Mouse (Mus musculus): ENCODE results near the gene Wars2. TPM values are rescaled to one million over a fixed set of nuclear protein-coding genes. Genes with fewer than 3 reads are reported as not detected.

The Wars2 gene
- total and polyA plus RNA-seq, 2 experiments from 2014 or later, result 4.0 to 8.4 TPM

- Histone ChIP-seq H3K27ac (ENCODE audit: low read depth, low read length) (no peak overlapping the region), H3K4me2 (ENCODE audit: low read depth) (no peak overlapping the region), H3K4me3 (ENCODE audit: low read depth, low read length) (no peak overlapping the region), H3K9ac (no peak overlapping the region), H3K36me3 (ENCODE audit: insufficient read depth) (no peaks in the 10 kb centered on the region), H3K4me1 (ENCODE audit: insufficient read depth) (no peaks in the 10 kb centered on the region), H3K27me3 (ENCODE audit: insufficient read depth, low read length) (peaks cover 97% of the 10 kb centered on the region), H3K9me3 (ENCODE audit: low read length) (no peaks in the 10 kb centered on the region)
- DNase-seq (no peak), ATAC-seq (no peak)
- WGBS, result under 1% methylated on average over 12 of the region's 12 CpGs
- no peak for TF ChIP-seq CTCF (IDR thresholded peaks at IDR 0.05; ENCODE audit: low read depth)
Measured at GRCm38 (mm10) chr3:99253092-99253488, 112.2 kb downstream of the Wars2 start.

- under 1% methylated on average over 73 of the region's 73 CpGs for WGBS
Measured at GRCm38 (mm10) chr3:99253497-99254451, 112.9 kb downstream of the Wars2 start.

GRCm38 (mm10) chr3:99254559-99255151 lies 113.8 kb downstream of the Wars2 start:
- H3K9ac ChIP-seq, result no peak overlapping the region
- no peaks in the 10 kb centered on the region for H3K4me1 ChIP-seq (ENCODE audit: insufficient read depth)
- no peak for TF ChIP-seq CTCF (IDR thresholded peaks at IDR 0.05; ENCODE audit: low read depth)
- WGBS, result 2% methylated on average over 15 of the region's 15 CpGs
- ATAC-seq, result no peak
- no peaks in the 10 kb centered on the region for H3K9me3 ChIP-seq (ENCODE audit: low read length)
- no peak overlapping the region for H3K4me3 ChIP-seq (ENCODE audit: low read depth, low read length)
- peak; percentile 76 for DNase-seq
- no peak overlapping the region for H3K4me2 ChIP-seq (ENCODE audit: low read depth)
- no peak overlapping the region for H3K27ac ChIP-seq (ENCODE audit: low read depth, low read length)
- H3K27me3 ChIP-seq (ENCODE audit: insufficient read depth, low read length), result peaks cover 97% of the 10 kb centered on the region
- H3K36me3 ChIP-seq (ENCODE audit: insufficient read depth), result no peaks in the 10 kb centered on the region

More at GRCm38 (mm10) chr3:99253497-99254451, 112.9 kb downstream of the Wars2 start:
- no peak for DNase-seq
- Histone ChIP-seq H3K27ac (ENCODE audit: low read depth, low read length) (no peak overlapping the region), H3K27me3 (ENCODE audit: insufficient read depth, low read length) (peaks cover 97% of the 10 kb centered on the region), H3K4me1 (ENCODE audit: insufficient read depth) (no peaks in the 10 kb centered on the region), H3K4me3 (ENCODE audit: low read depth, low read length) (peak overlapping the region; percentile 25), H3K36me3 (ENCODE audit: insufficient read depth) (no peaks in the 10 kb centered on the region), H3K9me3 (ENCODE audit: low read length) (no peaks in the 10 kb centered on the region), H3K4me2 (ENCODE audit: low read depth) (peak overlapping the region; percentile 43), H3K9ac (no peak overlapping the region)
- TF ChIP-seq CTCF (IDR thresholded peaks at IDR 0.05; ENCODE audit: low read depth), result no peak
- ATAC-seq, result peak; percentile 38

GRCm38 (mm10) chr3:99255411-99256365 lies 114.8 kb downstream of the Wars2 start:
- peaks cover 95% of the 10 kb centered on the region for H3K27me3 ChIP-seq (ENCODE audit: insufficient read depth, low read length)
- no peak for TF ChIP-seq CTCF (IDR thresholded peaks at IDR 0.05; ENCODE audit: low read depth)
- no peak for DNase-seq
- ATAC-seq, result no peak
- no peak overlapping the region for H3K4me2 ChIP-seq (ENCODE audit: low read depth)
- no peaks in the 10 kb centered on the region for H3K36me3 ChIP-seq (ENCODE audit: insufficient read depth)
- no peak overlapping the region for H3K9ac ChIP-seq
- H3K9me3 ChIP-seq (ENCODE audit: low read length), result no peaks in the 10 kb centered on the region
- no peak overlapping the region for H3K27ac ChIP-seq (ENCODE audit: low read depth, low read length)
- no peaks in the 10 kb centered on the region for H3K4me1 ChIP-seq (ENCODE audit: insufficient read depth)
- 7% methylated on average over 11 of the region's 11 CpGs for WGBS
- H3K4me3 ChIP-seq (ENCODE audit: low read depth, low read length), result no peak overlapping the region

- H3K4me1 ChIP-seq (ENCODE audit: insufficient read depth), result no peaks in the 10 kb centered on the region
- no peak for DNase-seq
- H3K36me3 ChIP-seq (ENCODE audit: insufficient read depth), result no peaks in the 10 kb centered on the region
- TF ChIP-seq CTCF (IDR thresholded peaks at IDR 0.05; ENCODE audit: low read depth), result no peak
- no peak overlapping the region for H3K9ac ChIP-seq
- no peaks in the 10 kb centered on the region for H3K9me3 ChIP-seq (ENCODE audit: low read length)
- peaks cover 95% of the 10 kb centered on the region for H3K27me3 ChIP-seq (ENCODE audit: insufficient read depth, low read length)
- no peak overlapping the region for H3K27ac ChIP-seq (ENCODE audit: low read depth, low read length)
- H3K4me3 ChIP-seq (ENCODE audit: low read depth, low read length), result no peak overlapping the region
- no peak overlapping the region for H3K4me2 ChIP-seq (ENCODE audit: low read depth)
- WGBS, result 3% methylated on average over 11 of the region's 11 CpGs
- no peak for ATAC-seq
Measured at GRCm38 (mm10) chr3:99256366-99256750, 115.5 kb downstream of the Wars2 start.

GRCm38 (mm10) chr3:99256766-99257165 lies 115.9 kb downstream of the Wars2 start:
- no peaks in the 10 kb centered on the region for H3K4me1 ChIP-seq (ENCODE audit: insufficient read depth)
- WGBS, result 3% methylated on average over 20 of the region's 20 CpGs

More at GRCm38 (mm10) chr3:99256766-99257165, 115.9 kb downstream of the Wars2 start:
- no peak overlapping the region for H3K9ac ChIP-seq
- no peaks in the 10 kb centered on the region for H3K36me3 ChIP-seq (ENCODE audit: insufficient read depth)
- no peak for ATAC-seq
- DNase-seq, result no peak
- no peak overlapping the region for H3K4me2 ChIP-seq (ENCODE audit: low read depth)
- no peak for TF ChIP-seq CTCF (IDR thresholded peaks at IDR 0.05; ENCODE audit: low read depth)
- no peak overlapping the region for H3K4me3 ChIP-seq (ENCODE audit: low read depth, low read length)
- H3K27me3 ChIP-seq (ENCODE audit: insufficient read depth, low read length), result peaks cover 95% of the 10 kb centered on the region
- H3K27ac ChIP-seq (ENCODE audit: low read depth, low read length), result no peak overlapping the region
- H3K9me3 ChIP-seq (ENCODE audit: low read length), result no peaks in the 10 kb centered on the region
